ENCODE assay signal across 12 mouse cellular contexts in the genomic region with DNA sequence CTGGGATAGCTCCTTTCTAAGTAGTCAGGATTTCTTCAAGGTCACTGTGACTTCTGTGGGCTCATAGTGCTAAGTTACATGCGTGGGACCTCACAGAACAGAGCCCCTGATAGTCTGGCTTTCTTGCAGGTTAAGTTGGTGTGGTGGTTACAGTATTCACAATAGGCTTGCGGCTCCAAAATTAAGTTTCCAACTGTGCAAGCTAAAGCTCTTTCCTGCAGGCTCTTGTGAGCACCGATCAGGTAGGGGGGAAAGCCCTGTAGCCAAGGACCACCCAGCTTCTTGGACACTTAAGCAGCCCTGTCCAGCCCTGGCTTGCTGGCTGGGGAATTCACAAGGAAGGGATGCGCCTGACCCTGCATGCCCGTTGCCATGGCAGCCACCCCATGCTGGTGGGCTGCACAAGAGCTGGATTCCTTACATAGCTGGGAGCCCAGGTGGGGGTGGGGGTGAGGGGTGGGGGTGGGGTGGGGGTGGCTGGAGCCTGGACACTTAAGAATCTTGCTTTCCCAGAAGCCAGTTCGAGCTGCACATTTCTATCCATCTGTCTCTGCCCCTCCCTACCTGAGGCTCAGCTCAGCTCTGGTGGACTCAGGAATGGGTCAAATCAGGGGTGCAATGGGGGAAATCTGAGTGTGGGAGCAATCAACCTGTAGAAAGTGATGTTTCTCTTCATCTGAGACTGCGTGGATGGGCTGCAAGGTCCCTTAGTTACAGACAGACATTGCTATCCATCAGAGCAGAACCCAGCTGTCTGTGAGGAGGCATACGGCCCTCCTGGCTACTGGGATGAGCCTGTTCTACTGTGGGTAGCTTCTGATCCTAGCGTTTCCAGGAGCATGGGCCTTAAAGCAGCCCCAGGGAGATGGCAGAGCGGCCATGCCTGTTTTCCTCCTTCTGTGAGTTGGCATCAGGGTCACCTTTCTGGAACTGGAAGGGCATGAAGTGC. TPM values are rescaled to one million over a fixed set of nuclear protein-coding genes. Genes with fewer than 3 reads are reported as not detected.
A peak's percentile ranks its signal among the peaks of the same experiment; 100 is the strongest.
DNase-seq lines count a peak whose midpoint lies in the region; ATAC-seq and TF ChIP-seq lines count a peak whose summit lies in the region.
"Had no signal": no experiment of that assay in that cellular context is flagged by ENCODE, and none has a peak within 500 bp of the region (broad histone marks: within the 10 kb centered on the region; RNA-seq: fewer than 3 reads in every experiment).

No protein-coding gene starts in this region.

- no peak overlapping the region for H3K9ac ChIP-seq in heart, embryonic 11.5 days (ENCODE audit: low read depth, low read length)
- H3K9ac ChIP-seq in heart, adult 2 months (ENCODE audit: low read depth, low read length), result no peak overlapping the region
- no peak overlapping the region for H3K9ac ChIP-seq in hindbrain, embryonic 11.5 days (ENCODE audit: low read depth, low read length)
- no peak overlapping the region for H3K9ac ChIP-seq in midbrain, embryonic 15.5 days

- intact Hi-C loops in heart, adult 2 months (cut with DNase I), result no loop called here

- H3K9me3 ChIP-seq in heart, embryonic 11.5 days (replicated peaks; ENCODE audit: control insufficient read depth, low read length), result no peaks in the 10 kb centered on the region
- no peaks in the 10 kb centered on the region for H3K9me3 ChIP-seq in hindbrain, embryonic 11.5 days (ENCODE audit: control insufficient read depth, low read length)
- H3K9me3 ChIP-seq in midbrain, embryonic 15.5 days, result no peaks in the 10 kb centered on the region

- no peaks in the 10 kb centered on the region for H3K79me2 ChIP-seq in heart, adult 2 months (replicated peaks; ENCODE audit: control insufficient read depth, insufficient read depth, low read length)

- DNase-seq in heart, adult 2 months, result no peak
- peak; percentile 64 for DNase-seq in Muller cell, postnatal 12 days (ENCODE audit: inconsistent ontology term)
- DNase-seq in hindbrain, embryonic 11.5 days (ENCODE audit: low spot score), result peak; percentile 79
- no peak for DNase-seq in frontal cortex, postnatal 36 days (ENCODE audit: low spot score in 2 of 2)
- DNase-seq in gastrocnemius, postnatal 25 days, result no peak
- no peak for DNase-seq in layer of hippocampus, postnatal 10 days (ENCODE audit: low spot score in 2 of 2)
- DNase-seq: lung, postnatal 10 days; right cerebral cortex, adult 18-20 months had no signal

- 0 out of 2 replicates have a peak overlapping the region, but pooled peaks have one; percentile 41 for H3K27ac ChIP-seq in heart, embryonic 11.5 days (ENCODE audit: low read depth, low read length)
- H3K27ac ChIP-seq in heart, adult 2 months, result no peak overlapping the region
- peak overlapping the region; percentile 70 for H3K27ac ChIP-seq in hindbrain, embryonic 11.5 days (ENCODE audit: low read depth, low read length)
- no peak overlapping the region for H3K27ac ChIP-seq in midbrain, embryonic 15.5 days

- no peak for TF ChIP-seq POLR2A in heart, adult 2 months (IDR thresholded peaks at IDR 0.05; ENCODE audit: insufficient read depth, low read depth, low read length)

- no peak for TF ChIP-seq EP300 in heart, adult 2 months (IDR thresholded peaks at IDR 0.05; ENCODE audit: insufficient read depth, low read depth, low read length)

- H3K4me2 ChIP-seq in heart, embryonic 11.5 days, result no peak overlapping the region
- H3K4me2 ChIP-seq in hindbrain, embryonic 11.5 days (replicated peaks; ENCODE audit: low read depth, low read length), result no peak overlapping the region
- no peak overlapping the region for H3K4me2 ChIP-seq in midbrain, embryonic 15.5 days

- H3K4me3 ChIP-seq in heart, embryonic 11.5 days (ENCODE audit: low read depth, low read length), result no peak overlapping the region
- H3K4me3 ChIP-seq in heart, adult 2 months, result no peak overlapping the region
- H3K4me3 ChIP-seq in hindbrain, embryonic 11.5 days (ENCODE audit: low read depth, low read length), result no peak overlapping the region
- H3K4me3 ChIP-seq in midbrain, embryonic 15.5 days, result no peak overlapping the region
- H3K4me3 ChIP-seq: erythroblast, embryonic 14.5 days had no signal

- no peaks in the 10 kb centered on the region for H3K27me3 ChIP-seq in heart, embryonic 11.5 days (ENCODE audit: control insufficient read depth, insufficient read depth, low read length)
- H3K27me3 ChIP-seq in heart, adult 2 months (ENCODE audit: control insufficient read depth, insufficient read depth, low read length), result no peaks in the 10 kb centered on the region
- H3K27me3 ChIP-seq in hindbrain, embryonic 11.5 days (ENCODE audit: control insufficient read depth, insufficient read depth, low read length), result no peaks in the 10 kb centered on the region
- no peaks in the 10 kb centered on the region for H3K27me3 ChIP-seq in midbrain, embryonic 15.5 days (replicated peaks)

- peaks cover 35% of the 10 kb centered on the region for H3K4me1 ChIP-seq in heart, embryonic 11.5 days (ENCODE audit: control insufficient read depth, insufficient read depth, low read length)
- no peaks in the 10 kb centered on the region for H3K4me1 ChIP-seq in heart, adult 2 months (ENCODE audit: control insufficient read depth, insufficient read depth, low read length)
- H3K4me1 ChIP-seq in hindbrain, embryonic 11.5 days (replicated peaks; ENCODE audit: control insufficient read depth, insufficient read depth, low read length), result peaks cover 13% of the 10 kb centered on the region
- peaks cover 14% of the 10 kb centered on the region for H3K4me1 ChIP-seq in midbrain, embryonic 15.5 days

- WGBS in heart, embryonic 11.5 days (ENCODE audit: insufficient replicate concordance), result 31% methylated on average over 10 of the region's 10 CpGs
- 72% methylated on average over 10 of the region's 10 CpGs for WGBS in heart, adult 2 months
- 9% methylated on average over 10 of the region's 10 CpGs for WGBS in hindbrain, embryonic 11.5 days
- WGBS in midbrain, embryonic 15.5 days, result 14% methylated on average over 10 of the region's 10 CpGs

- no peak for TF ChIP-seq CTCF in heart, adult 2 months (IDR thresholded peaks at IDR 0.05)

- ATAC-seq in heart, embryonic 11.5 days (replicated peaks; ENCODE audit: insufficient number of reproducible peaks, low FRiP score, low TSS enrichment), result no peak; the same call in 1 of the 2 replicates
- peak; percentile 89 for ATAC-seq in hindbrain, embryonic 11.5 days (ENCODE audit: low FRiP score)
- peak; percentile 79 for ATAC-seq in midbrain, embryonic 15.5 days (replicated peaks)
- ATAC-seq: inflammation-experienced regulatory T-cells, adult 6 months had no signal

- H3K36me3 ChIP-seq in heart, embryonic 11.5 days (ENCODE audit: control insufficient read depth, insufficient read depth, low read length), result no peaks in the 10 kb centered on the region
- no peaks in the 10 kb centered on the region for H3K36me3 ChIP-seq in heart, adult 2 months (ENCODE audit: control insufficient read depth, insufficient read depth, low read length)
- no peaks in the 10 kb centered on the region for H3K36me3 ChIP-seq in hindbrain, embryonic 11.5 days (ENCODE audit: control insufficient read depth, insufficient read depth, low read length)
- no peaks in the 10 kb centered on the region for H3K36me3 ChIP-seq in midbrain, embryonic 15.5 days (replicated peaks)

RNA-seq across cellular contexts. Expression of a gene that starts 24.9 kb away (rescaled TPM):
- 113 and 164 TPM in 2 replicates for polyA plus RNA-seq in heart, embryonic 11.5 days (2014; fragmentation: Nextera tagmentation; extraction: Ambion mirVana)
- total RNA-seq in heart, adult 2 months (2021), result 1 to 10 TPM; 9.3 to 9.8 TPM
- polyA plus RNA-seq in heart, adult 2 months (2012; rRNA removed), result 12.9 and 13.1 TPM in 2 replicates
- polyA plus RNA-seq in hindbrain, embryonic 11.5 days (2014; fragmentation: Nextera tagmentation; extraction: Ambion mirVana), result 40.4 and 48.3 TPM in 2 replicates
- 33.6 and 35.8 TPM in 2 replicates for polyA plus RNA-seq in midbrain, embryonic 15.5 days (2015; fragmentation: Nextera tagmentation; extraction: Ambion mirVana)
- 10 to 100 TPM in 1 of 2 experiments, 1 to 10 TPM in 1; 9.0 to 12.9 TPM for total RNA-seq in gastrocnemius, postnatal 25 days (2021)
- 10 to 100 TPM; 13.0 to 13.5 TPM for total RNA-seq in layer of hippocampus, postnatal 10 days (2021)

Comparison
In these comparisons a context has a peak if more than half of its experiments do, and no peak if none do; other contexts are left out.
1. H3K27ac ChIP-seq: peak in heart, embryonic 11.5 days (single experiment) and hindbrain, embryonic 11.5 days (single experiment); none in heart, adult 2 months (single experiment) and midbrain, embryonic 15.5 days (single experiment).
2. DNase-seq: peak in Muller cell, postnatal 12 days (single experiment) and hindbrain, embryonic 11.5 days (single experiment); none in heart, adult 2 months (0 of 2), frontal cortex, postnatal 36 days (0 of 2), gastrocnemius, postnatal 25 days (single experiment) and layer of hippocampus, postnatal 10 days (0 of 2).